Mouse (Mus musculus) cerebellum, adult 9-10 months (tissue): ENCODE data around the gene Mapk8ip1.

Experiments
- DNase-seq: peaks from one replicate; pipeline ENCODE4 v3.0.0; 2022

Gene Mapk8ip1

GRCm38 (mm10) chr2:92389645-92390044 is 11.4 kb downstream of the Mapk8ip1 start:
- DNase-seq: no peak

DNA sequence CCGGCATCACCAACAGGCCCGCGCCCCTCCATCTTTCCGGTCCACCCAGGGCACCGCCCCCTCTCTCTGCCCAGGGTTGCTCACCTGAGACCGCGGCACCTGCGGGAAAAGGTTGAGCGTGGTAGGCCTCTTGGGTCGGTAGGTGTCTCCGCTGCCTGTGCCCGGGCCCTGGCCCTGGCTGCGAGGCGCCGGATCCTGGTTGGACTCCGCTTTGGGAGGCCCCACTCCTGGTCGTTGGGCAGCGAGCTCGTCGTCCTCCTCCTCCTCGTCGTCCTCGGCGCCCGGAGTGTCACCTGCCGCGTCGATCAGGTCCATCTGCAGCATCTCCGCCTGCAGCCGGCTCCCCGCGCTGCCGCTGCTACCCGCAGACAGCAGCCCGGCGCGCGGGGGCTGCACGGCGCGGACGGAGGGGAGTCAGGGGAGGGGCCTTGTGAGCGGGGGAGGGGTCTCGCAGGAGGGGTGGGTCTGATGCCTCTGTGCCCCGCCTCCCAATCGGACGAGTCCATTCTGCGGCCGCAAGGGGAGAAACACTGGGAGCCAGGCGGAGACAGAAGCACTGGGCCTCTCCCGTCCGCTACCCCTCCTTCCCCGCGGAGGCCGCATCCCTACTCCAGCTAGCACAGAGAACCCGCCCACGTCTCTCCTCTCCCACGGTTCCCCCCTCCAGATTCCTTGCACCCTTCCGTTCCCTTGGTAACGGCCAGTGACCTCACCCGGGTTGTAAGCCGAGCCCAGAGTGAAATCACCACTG is 12.0 kb downstream of the Mapk8ip1 start:
- peak; percentile 91 for DNase-seq

GRCm38 (mm10) chr2:92388081-92388517 is 13.0 kb downstream of the Mapk8ip1 start:
- no peak for DNase-seq

DNA sequence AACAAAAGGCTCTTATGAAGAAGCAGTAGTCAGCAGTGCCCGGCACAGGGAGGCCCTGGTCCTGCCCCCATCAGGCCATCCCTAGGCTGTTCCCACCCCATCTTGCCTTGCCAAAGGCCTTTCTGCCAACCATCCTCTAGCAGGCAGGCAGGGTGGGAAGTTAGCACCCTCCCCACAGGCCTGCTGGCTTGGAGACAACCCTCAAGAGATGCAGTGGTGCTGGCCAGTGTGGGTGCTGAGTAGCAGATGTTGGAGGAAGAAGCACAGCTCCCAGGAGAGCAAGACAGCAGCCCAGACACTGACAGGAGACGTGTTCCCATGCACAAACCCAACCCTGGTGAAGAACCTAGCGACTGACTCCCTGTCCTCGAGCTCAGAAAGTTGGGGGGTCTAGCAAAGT is 13.4 kb downstream of the Mapk8ip1 start:
- DNase-seq: no peak

DNA sequence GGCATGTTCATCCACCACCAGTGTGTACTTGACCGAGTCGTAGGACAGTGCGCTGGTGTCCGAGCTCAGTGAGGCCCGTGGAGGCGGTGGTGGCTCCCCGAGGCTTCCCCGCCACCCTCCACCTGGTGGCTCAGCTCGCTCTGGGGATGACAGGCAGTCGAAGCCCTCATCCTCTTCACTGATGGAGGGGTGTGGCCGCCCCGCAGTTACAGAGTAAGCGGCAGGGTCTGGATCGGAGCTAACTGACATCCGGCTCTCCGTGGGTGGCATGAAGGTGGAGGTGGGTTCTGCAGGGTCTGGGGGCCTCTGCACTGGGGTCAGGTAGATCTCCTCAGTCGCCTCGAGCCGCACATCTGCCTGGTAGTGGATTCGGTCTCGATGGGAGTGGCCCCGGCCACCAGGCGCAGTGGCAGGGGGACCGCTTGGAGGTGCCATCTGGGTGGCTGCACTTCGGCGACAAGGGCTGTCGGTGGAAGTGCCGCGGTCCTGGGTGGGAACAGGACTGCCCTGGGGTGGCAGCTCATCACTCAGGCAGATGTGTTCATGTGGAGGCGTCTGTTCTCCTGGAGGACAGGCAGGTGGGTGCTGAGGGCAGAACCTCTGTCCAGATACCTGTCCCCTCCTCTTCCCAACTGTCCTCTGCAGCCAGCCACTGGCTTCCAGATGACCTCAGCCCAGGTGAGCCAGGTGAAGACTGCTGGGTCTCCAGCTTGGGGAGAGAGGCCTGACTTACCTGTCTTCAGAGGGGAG is 14.1 kb downstream of the Mapk8ip1 start:
- DNase-seq: no peak

DNA sequence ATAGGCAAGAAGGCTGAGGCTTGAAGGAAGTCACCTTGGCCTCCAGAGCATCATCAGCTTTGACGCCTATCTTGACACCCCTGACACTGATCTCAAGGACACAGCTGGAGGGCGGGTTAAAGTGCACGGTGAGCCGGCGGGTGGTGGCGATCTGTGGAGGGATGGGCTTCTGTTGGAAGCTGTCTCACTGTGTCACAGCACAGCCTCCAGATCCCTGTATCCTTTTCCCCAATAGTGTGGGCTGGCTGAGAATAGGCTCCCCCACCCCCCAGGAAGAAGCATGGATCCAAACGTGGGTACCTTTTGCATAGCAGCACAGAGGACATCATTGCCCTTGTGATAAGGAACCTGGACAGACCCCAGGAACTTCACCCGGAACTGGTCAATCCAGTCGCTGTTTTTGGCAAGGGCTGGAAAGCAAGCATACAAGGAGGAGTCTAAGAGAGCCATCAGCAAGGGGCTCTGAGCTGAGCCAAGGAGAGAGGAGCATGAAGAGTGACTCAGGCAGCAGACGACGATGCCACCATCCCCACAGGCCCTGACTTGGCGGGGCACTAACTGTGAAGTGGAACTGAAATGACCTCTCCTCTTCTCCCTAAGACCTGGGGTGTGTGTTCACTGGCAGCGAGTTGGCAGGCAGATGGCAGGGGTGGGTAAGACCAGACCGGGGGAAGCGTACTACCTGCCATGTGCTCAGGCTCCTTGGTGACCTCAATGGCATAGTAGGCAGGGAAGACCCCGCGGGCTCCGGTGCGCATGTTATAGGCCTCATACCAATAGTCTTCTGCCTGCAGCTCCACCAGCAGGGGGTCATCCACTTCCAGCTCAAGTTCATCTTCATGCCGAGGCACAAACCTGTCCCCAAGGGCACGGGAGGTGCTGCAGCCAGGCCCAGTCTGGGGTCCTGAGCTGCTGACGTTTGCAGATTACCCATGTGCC is 15.7 kb downstream of the Mapk8ip1 start:
- DNase-seq: no peak

DNA sequence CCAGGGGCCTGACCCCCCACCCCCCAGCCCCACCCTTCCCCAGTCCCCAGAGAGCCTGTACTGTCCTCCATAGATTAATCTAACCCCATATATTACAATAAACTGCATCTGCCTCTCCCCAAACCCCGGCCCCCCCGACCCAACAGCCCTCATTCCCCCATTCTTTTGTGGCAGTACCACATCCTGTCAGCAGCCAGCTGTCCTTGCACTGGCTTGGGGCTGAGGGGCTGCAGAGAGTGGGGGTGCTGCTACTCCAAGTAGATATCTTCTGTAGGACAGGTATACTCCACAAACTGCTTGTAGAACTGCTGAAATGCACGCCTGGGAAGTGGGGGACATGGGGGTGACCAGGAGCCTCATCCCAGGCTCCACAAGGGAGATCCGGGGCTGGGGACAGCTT is 17.0 kb downstream of the Mapk8ip1 start:
- no peak for DNase-seq

GRCm38 (mm10) chr2:92382759-92383158 is 18.3 kb downstream of the Mapk8ip1 start:
- no peak for DNase-seq

DNA sequence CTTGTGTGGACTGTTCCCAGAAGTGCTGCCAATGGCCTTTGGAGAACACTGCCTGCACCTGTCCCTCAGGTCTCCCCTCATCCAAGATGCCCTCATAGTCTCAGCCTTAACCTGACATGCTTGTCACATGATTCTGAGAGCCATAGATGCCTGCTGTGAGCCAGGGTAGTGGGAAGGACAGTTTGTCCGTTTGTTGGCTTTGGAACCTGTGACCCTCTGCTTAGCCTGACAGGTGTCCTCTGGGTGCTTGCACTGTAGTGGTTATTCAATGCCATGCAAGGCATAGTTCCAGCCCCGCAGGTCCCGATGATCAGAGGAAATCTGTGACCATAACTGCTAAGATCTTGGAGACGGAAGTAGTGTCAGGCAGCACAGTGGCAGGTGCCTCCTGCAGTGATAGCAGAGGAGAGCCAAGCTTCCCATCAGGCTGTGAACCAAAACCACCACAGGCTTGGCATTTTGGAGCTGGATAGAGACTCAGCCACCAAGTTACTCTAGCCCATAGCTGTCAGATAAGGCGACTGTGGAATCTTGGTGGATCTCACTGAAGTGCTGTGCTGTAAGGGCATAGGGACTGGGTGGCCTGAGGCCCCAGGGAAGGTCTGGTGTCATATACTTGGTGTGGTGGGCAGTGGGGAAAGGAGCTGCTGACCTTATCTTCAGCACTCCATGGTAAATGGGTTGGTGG is 19.0 kb downstream of the Mapk8ip1 start, which contains the start of gene 1700029I15Rik:
Gene 1700029I15Rik, plus strand, starts transcription at position 638 of the 688 bp plus-strand sequence.
- DNase-seq: peak; percentile 70

- DNase-seq: no peak
Observed at GRCm38 (mm10) chr2:92381161-92381560, 19.9 kb downstream of the Mapk8ip1 start.

DNA sequence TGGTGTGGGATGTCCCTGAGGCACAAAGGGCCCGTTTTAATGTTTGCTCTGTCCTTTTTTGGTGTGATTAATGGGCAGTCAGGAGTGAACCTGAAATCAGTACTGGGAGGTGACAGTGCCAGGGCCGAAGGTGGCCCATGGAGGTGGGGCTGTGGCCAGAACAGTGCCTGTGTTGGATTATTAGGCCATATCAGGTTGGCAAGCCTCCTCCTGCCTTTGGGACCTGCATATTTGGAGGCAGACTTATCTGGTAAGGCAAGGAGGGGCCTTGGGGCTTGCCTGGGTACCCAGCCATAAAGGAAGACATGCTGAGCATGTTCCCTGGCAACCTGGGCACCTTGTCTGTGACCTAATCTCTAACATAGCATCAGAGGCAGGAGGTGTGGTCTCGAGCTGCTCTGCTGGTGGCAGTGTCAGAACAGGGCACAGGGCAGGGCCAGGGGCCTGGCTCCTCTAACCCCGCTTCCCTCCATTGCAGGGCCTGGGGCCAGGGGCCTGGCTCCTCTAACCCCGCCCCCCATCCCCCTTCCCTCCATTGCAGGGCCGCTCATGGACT is 20.5 kb downstream of the Mapk8ip1 start:
- DNase-seq: peak; percentile 52

DNA sequence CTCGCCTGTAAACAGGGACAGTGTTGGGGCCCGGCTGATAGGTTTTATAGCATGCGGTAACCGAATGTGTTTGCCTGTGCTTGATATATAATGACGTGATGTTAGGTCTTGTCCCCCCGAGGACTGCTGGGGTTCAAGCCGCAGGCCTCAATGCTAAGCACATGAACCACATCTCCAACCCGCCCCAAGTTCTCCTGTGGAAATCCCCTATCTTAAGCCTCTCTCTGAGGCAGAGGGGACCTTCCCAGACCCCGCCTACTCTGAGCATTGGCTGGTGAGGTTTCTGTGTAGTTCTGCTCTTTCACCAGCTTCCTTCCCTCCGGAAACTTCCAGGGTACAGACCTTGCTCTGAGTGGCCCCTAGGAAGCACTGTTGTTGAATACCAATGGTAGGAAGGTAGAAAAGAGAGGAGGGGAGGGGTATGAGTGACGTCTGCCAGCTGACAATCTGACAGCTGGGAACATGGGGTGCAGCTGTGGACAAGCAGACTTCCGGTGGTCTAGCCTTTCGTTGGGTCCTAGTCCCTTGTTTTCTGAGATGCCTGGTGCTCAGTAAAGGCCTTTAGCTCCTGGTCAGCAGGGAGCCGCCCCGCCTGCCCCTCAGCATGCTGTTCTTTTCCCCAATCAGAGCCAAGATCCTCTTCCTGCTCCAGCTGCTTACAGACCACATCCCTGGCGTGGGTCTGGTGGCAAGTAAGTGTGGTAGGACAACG is 21.1 kb downstream of the Mapk8ip1 start:
- DNase-seq: no peak

GRCm38 (mm10) chr2:92377320-92377719 is 23.7 kb downstream of the Mapk8ip1 start:
- no peak for DNase-seq

DNA sequence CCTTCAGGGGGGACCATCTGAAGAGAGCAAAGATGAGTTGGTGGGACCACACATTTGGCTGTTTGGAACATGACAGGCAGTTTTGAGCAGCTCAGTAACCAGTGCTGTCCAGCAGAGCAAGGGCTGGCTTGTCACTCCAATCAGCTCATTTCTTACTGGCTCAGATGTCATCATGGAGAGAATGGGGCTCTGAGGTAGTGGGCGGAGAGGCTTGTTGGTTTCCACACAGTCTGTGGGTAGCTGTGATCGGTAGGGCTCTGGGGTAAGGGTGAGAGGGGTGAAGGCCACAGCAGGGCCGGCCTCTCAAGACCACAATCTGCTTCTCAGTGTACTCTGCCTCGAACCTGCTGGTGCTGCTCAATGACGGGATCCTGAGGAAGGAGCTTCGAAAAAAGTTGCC is 24.8 kb downstream of the Mapk8ip1 start:
- DNase-seq: peak; percentile 48

DNA sequence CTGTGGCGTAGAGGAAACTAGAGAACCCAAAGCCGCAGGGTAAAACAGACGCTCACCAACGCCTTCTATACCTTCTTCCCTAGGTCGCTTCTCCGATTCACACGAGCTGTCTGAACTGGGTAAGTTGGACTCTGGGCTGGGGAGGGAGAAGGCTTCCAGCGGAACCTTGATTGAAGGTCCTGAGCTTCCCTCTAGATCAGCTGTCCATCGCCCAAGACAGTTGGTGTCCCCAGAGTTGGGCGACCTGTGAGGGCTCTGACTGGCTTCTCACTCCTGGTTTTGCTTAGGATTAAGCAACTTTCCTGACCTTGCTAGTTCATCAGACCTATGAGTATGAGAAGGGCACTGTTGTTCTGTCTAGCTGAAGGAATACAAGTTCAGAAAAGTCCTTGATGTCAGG is 25.3 kb downstream of the Mapk8ip1 start:
- DNase-seq: no peak

GRCm38 (mm10) chr2:92375099-92375623 is 25.9 kb downstream of the Mapk8ip1 start:
- DNase-seq: peak; percentile 96

DNA sequence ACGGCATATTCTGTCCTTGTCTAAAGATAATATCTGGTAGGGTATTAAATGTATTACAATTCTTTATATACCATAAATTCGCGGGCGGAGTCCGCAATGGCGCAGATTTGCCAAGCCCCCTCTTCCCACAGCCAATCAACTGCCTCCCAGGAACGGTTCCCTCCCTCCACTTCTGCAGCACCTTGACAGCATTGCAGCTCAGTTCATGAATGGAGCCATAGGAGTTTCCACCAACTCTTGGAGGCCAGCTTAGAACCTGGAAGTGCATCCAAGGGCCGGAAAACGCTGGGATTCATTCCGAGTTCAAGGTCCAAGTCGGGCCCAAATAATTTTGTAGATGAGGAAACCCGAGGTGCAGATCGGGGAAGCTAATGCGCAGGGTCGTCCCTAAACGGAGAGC is 26.5 kb downstream of the Mapk8ip1 start, which contains the start of the genes Pex16 and Large2:
Gene Pex16, plus strand, starts transcription at position 163 of the 400 bp plus-strand sequence.
Gene Large2, minus strand, starts transcription at position 356 of the 400 bp plus-strand sequence.
- peak; percentile 72 for DNase-seq

GRCm38 (mm10) chr2:92373437-92373813 is 27.6 kb downstream of the Mapk8ip1 start:
- DNase-seq: no peak

DNA sequence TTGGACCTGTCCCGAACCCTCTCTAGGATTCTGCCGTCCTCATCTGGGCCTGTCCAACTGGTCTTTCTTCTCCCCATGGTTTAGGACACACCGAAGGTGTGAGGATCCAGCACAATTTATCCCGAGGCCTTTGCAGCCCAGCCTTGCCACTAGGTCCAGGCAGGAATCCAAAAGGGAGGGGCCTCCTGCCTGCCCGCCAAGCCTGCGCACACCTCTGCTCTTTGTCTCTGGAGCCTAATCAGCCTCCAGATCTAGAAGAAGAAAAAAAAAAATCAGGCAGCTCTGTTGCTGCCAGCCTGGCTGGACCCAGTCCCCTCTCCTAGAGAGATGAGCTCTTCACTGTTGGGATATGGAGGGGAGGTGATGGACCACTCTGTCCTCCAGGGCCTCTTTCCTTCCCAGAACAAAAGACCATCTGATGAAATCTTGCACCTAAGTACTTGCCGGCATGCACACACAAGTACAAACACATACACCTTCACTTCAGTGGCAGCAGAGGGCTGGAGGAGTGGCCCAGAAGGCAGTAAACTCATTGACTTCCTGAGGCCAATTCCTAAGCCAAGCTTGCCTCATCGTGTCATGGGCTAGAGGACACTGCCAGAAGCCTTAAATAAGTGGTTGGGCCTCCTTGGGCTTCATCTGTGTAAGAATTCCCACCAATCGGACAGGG is 28.2 kb downstream of the Mapk8ip1 start:
- DNase-seq: peak; percentile 69

DNA sequence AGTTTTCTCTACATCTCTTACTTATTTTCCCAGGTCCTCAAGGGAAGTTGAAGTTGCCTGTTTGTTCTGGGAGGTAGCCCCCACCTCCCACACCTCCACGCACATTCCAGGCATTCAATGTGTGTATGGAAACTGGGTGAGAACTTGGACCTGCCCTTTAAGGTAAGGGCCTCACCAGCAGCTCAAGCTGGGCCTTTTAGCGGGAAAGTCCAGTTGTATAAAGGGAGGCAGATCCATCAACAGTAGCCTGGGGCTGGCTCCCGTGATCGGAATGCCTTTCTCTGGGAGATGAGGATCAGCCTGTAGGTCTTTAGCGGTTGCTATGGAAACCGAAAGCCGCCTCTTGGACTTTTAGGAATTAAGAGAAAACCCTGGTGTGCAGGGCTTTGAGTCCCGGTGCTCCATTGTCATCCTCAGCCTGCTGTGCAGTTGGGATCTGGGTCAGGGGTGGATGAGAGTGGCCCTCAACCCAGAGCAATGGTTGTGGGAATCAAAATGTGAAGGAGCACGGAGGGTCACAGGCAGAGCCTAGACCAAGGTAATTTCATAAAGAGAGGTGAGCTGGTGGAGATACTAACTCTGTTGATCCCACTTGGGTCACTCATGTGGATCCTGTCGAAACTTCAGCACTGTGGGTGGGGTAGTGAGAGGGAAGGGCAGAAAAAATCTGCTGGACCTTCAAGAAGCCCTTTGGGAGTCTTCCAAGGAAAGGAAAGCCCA is 28.9 kb downstream of the Mapk8ip1 start:
- peak; percentile 48 for DNase-seq
